In genomic region chr9:66448253-66448652, GRCm38 (mm10) we compare ENCODE assay signal across 29 mouse cellular contexts.
DNase-seq lines count a peak whose midpoint lies in the region; ATAC-seq lines count a peak whose summit lies in the region.
"Had no signal": no experiment of that assay in that cellular context is flagged by ENCODE, and none has a peak within 500 bp of the region (broad histone marks: within the 10 kb centered on the region; RNA-seq: fewer than 3 reads in every experiment).

No protein-coding gene starts in this region.

- H3K36me3 ChIP-seq in kidney, embryonic 16.5 days (ENCODE audit: insufficient read depth, low read length), result peaks cover 16% of the 10 kb centered on the region

- no peaks in the 10 kb centered on the region for H3K4me1 ChIP-seq in kidney, embryonic 16.5 days (ENCODE audit: insufficient read depth, low read length)
- H3K4me1 ChIP-seq: embryonic facial prominence, embryonic 13.5 days; hindbrain, embryonic 10.5 days; hindbrain, embryonic 15.5 days; limb, embryonic 12.5 days; liver, embryonic 15.5 days; neural tube, embryonic 15.5 days; stomach, embryonic 15.5 days had no signal

- H3K9me3 ChIP-seq in kidney, embryonic 16.5 days (ENCODE audit: low read length), result no peaks in the 10 kb centered on the region
- H3K9me3 ChIP-seq: embryonic facial prominence, embryonic 13.5 days; hindbrain, embryonic 10.5 days; hindbrain, embryonic 15.5 days; limb, embryonic 12.5 days; liver, embryonic 15.5 days; neural tube, embryonic 15.5 days; stomach, embryonic 15.5 days had no signal

- ATAC-seq in kidney, embryonic 16.5 days (ENCODE audit: low FRiP score, low TSS enrichment), result no peak
- ATAC-seq: forebrain, embryonic 16.5 days; inflammation-experienced regulatory T-cells, adult 6 months had no signal

- H3K4me3 ChIP-seq in kidney, embryonic 16.5 days (ENCODE audit: low read length), result no peak overlapping the region
- H3K4me3 ChIP-seq: embryonic facial prominence, embryonic 13.5 days; gastrocnemius, adult 2 months; hindbrain, embryonic 10.5 days; hindbrain, embryonic 15.5 days; left cerebral cortex, adult 2 months; limb, embryonic 12.5 days; liver, embryonic 15.5 days; neural tube, embryonic 15.5 days; stomach, embryonic 15.5 days had no signal

- H3K27ac ChIP-seq in kidney, embryonic 16.5 days (ENCODE audit: low read length), result no peak overlapping the region
- H3K27ac ChIP-seq: embryonic facial prominence, embryonic 13.5 days; gastrocnemius, adult 2 months; hindbrain, embryonic 10.5 days; hindbrain, embryonic 15.5 days; kidney, postnatal 0 days; left cerebral cortex, adult 2 months; limb, embryonic 12.5 days; liver, embryonic 15.5 days; macrophage; neural tube, embryonic 15.5 days; stomach, embryonic 15.5 days had no signal

- peak; percentile 1 to 12 for DNase-seq in adrenal gland, postnatal 36 days
- DNase-seq in adrenal gland, postnatal 4 days (ENCODE audit: low spot score in 2 of 2), result no peak
- peak; percentile 5 for DNase-seq in kidney, postnatal 14 days
- DNase-seq in urinary bladder, postnatal 14 days (ENCODE audit: low spot score), result peak; percentile 16
- DNase-seq in urinary bladder, postnatal 36 days (ENCODE audit: low spot score in 2 of 2), result no peak
- DNase-seq in thymus, postnatal 25 days, result no peak
- DNase-seq: adrenal gland, postnatal 25 days; cerebellum, adult 2 months; gastrocnemius, adult 2 months; kidney, adult 11 months; lung, embryonic 14.5 days; midbrain, embryonic 14.5 days; retina, postnatal 1 day; right cerebral cortex, postnatal 14 days; thymus, adult 2 months; thymus, postnatal 4 days had no signal

- no peak overlapping the region for H3K4me2 ChIP-seq in kidney, embryonic 16.5 days (replicated peaks; ENCODE audit: low read depth, low read length)
- H3K4me2 ChIP-seq: embryonic facial prominence, embryonic 13.5 days; hindbrain, embryonic 15.5 days; limb, embryonic 12.5 days; liver, embryonic 15.5 days; lung, embryonic 14.5 days; neural tube, embryonic 15.5 days; stomach, embryonic 15.5 days had no signal

- WGBS in kidney, embryonic 16.5 days, result 81% methylated on average over 5 of the region's 5 CpGs

- H3K9ac ChIP-seq in kidney, embryonic 16.5 days (replicated peaks; ENCODE audit: low read length), result no peak overlapping the region
- H3K9ac ChIP-seq: embryonic facial prominence, embryonic 13.5 days; hindbrain, embryonic 15.5 days; limb, embryonic 12.5 days; liver, embryonic 15.5 days; lung, embryonic 14.5 days; neural tube, embryonic 15.5 days; stomach, embryonic 15.5 days had no signal

- H3K27me3 ChIP-seq in kidney, embryonic 16.5 days (ENCODE audit: insufficient read depth, low read length), result no peaks in the 10 kb centered on the region
- H3K27me3 ChIP-seq: embryonic facial prominence, embryonic 13.5 days; hindbrain, embryonic 15.5 days; limb, embryonic 12.5 days; liver, embryonic 15.5 days; neural tube, embryonic 15.5 days; stomach, embryonic 15.5 days had no signal

Comparison
In these comparisons a context has a peak if more than half of its experiments do, and no peak if none do; other contexts are left out.
1. DNase-seq: peak in adrenal gland, postnatal 36 days (2 of 2), kidney, postnatal 14 days (single experiment) and urinary bladder, postnatal 14 days (single experiment); none in adrenal gland, postnatal 4 days (0 of 2), urinary bladder, postnatal 36 days (0 of 2) and thymus, postnatal 25 days (single experiment).